Mouse (Mus musculus) neutrophil, adult 65 days (primary cell): ENCODE measurements around the gene Gbx1. TPM values are rescaled to one million over a fixed set of nuclear protein-coding genes. Genes with fewer than 3 reads are reported as not detected.

ENCODE experiments used
- total RNA-seq: library from RNA; stranded (reverse); gene quantifications from 2 replicates; pipeline ENCODE4 v1.2.4, GENCODE M21; 2023

Gbx1 gene
- not detected in 2 replicates for total RNA-seq

GRCm38 (mm10) chr5:24526889-24527230 is at the start of gene Gbx1:
Gene Gbx1 (minus strand): TSS chr5:24527202.

DNA sequence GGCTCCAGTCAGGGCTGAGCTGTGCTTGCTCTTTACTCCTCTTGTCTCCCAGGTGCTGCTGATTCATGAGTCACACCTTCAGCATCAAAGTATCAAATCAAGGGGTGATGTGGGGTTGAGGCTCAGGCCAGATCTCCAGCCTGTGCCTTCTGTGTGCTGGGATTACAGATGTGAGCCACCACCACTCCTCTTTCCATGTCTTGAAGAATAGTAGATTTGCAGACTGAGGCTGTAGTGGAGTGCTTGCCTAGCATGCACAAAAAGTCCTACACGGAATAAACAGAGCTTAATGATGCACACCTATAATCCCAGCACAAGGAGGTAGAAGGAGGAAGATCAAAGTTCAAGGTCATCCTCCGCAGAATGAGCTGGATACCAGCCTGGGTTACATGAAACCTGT is 29.7 kb upstream of the Gbx1 start, which contains the start of gene 4931409K22Rik:
Gene 4931409K22Rik, minus strand, starts transcription at position 101 of the 400 bp plus-strand sequence.

GRCm38 (mm10) chr5:24540387-24541143 is 13.6 kb upstream of the Gbx1 start, which contains the start of gene Asb10:
Gene Asb10 (minus strand): TSS chr5:24540978.

Other genes starting within 250 kb of the Gbx1 start
- gene Kcnh2, start 175.6 kb downstream of the Gbx1 start, total RNA-seq: 0.47 TPM in 1 of 2 replicates, not detected in the other
- gene Nos3, start 162.4 kb downstream of the Gbx1 start, total RNA-seq: not detected in 2 replicates
- gene Atg9b, start 135.1 kb downstream of the Gbx1 start, total RNA-seq: 0.88 and 1.4 TPM in 2 replicates
- 7.5 and 10.0 TPM in 2 replicates for gene Abcb8, start 133.5 kb downstream of the Gbx1 start, total RNA-seq
- gene Asic3, start 113.8 kb downstream of the Gbx1 start, total RNA-seq: not detected in 2 replicates
- gene Cdk5, start 103.7 kb downstream of the Gbx1 start, total RNA-seq: 25.8 and 33.8 TPM in 2 replicates
- 45.7 and 72.9 TPM in 2 replicates for gene Slc4a2, start 103.4 kb downstream of the Gbx1 start, total RNA-seq
- 24.9 and 28.9 TPM in 2 replicates for gene Fastk, start 81.9 kb downstream of the Gbx1 start, total RNA-seq
- gene Tmub1, start 79.3 kb downstream of the Gbx1 start, total RNA-seq: 10.6 and 10.8 TPM in 2 replicates
- gene Agap3, start 75.0 kb downstream of the Gbx1 start, total RNA-seq: 19.1 and 29.0 TPM in 2 replicates
- not detected in 2 replicates for gene Asb10, start 13.8 kb upstream of the Gbx1 start, total RNA-seq
- not detected in 2 replicates for gene 4931409K22Rik, start 29.6 kb upstream of the Gbx1 start, total RNA-seq
- 19.1 and 28.7 TPM in 2 replicates for gene Abcf2, start 50.3 kb upstream of the Gbx1 start, total RNA-seq
- 17.2 and 24.3 TPM in 2 replicates for gene Chpf2, start 59.5 kb upstream of the Gbx1 start, total RNA-seq
- 0.16 and 0.28 TPM in 2 replicates for gene Smarcd3, start 97.2 kb upstream of the Gbx1 start, total RNA-seq
- 65.3 and 87.6 TPM in 2 replicates for gene Nub1, start 158.3 kb upstream of the Gbx1 start, total RNA-seq
- not detected in 2 replicates for gene Wdr86, start 203.5 kb upstream of the Gbx1 start, total RNA-seq
- not detected in 2 replicates for gene Crygn, start 230.8 kb upstream of the Gbx1 start, total RNA-seq